Mouse (Mus musculus): ENCODE measurements at regions not wholly inside any gene's neighbourhood (a gene's known extent, or its start where the extent isn't known, plus 50 kb on each side); places are given as distances from the start of the nearest gene placed in this dataset.

- TF ChIP-seq TCF3 (IDR thresholded peaks at IDR 0.05; ENCODE audit: insufficient read length, low read depth) (no peak), CEBPB (IDR thresholded peaks at IDR 0.05; ENCODE audit: insufficient read depth, poor library complexity, severe bottlenecking) (no peak), MYOD1 (IDR thresholded peaks at IDR 0.05; ENCODE audit: control insufficient read depth in 1 of 3, insufficient read length in 2 of 3, low read depth in 2 of 3) (no peak), POLR2A (IDR thresholded peaks at IDR 0.05; ENCODE audit: insufficient read length, low read depth) (no peak), MAX (IDR thresholded peaks at IDR 0.05; ENCODE audit: low read depth) (no peak), MYOG (IDR thresholded peaks at IDR 0.05; ENCODE audit: control insufficient read depth in 1 of 3, insufficient read depth in 1 of 3, insufficient read length in 2 of 3, low read depth in 2 of 3) (no peak), POLR2AphosphoS2 (IDR thresholded peaks at IDR 0.05; ENCODE audit: insufficient read length, low read depth) (no peak), E2F4 (IDR thresholded peaks at IDR 0.05; ENCODE audit: insufficient read depth) (no peak)
These were observed 120.2 kb upstream of the Mpp6 start for GRCm38 (mm10) chr6:49989585-49990521.

Data from myocyte (in vitro differentiated cells).